Mouse (Mus musculus): ENCODE measurements around the gene Top2b. TPM values are rescaled to one million over a fixed set of nuclear protein-coding genes. Genes with fewer than 3 reads are reported as not detected.

The Top2b gene
- total and polyA plus RNA-seq, 3 experiments = 29.5 to 190 (median 39.5) TPM

DNA sequence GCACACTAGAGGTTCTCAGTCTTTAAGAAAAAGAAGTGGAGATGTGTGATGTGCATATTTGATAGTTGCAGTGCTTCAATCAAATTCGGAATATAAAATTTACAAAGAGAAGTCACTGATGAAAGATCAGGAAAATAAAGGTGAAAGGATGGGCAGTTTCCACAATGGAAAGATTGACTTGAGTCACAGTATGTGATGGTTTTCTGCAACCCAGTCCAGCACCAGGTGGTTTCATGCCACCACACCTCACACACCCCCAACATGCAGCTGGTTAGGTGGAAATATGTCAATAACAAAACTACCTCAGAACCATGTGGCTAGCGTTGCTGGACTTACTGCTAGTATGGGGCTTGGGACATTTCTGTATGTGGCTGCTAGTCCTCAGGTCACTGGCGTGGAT is 67.6 kb downstream of the Top2b start:
- Histone ChIP-seq H3K9me3 (replicated peaks; ENCODE audit: insufficient read depth, low read length) (no peaks in the 10 kb centered on the region), H3K9ac (ENCODE audit: control insufficient read depth, low read depth, low read length, poor library complexity, severe bottlenecking) (no peak overlapping the region), H3K27ac (ENCODE audit: control insufficient read depth, low read depth, low read length) (no peak overlapping the region), H3K27me3 (ENCODE audit: control insufficient read depth in 1 of 2, insufficient read depth in 2 of 2, low read length in 2 of 2) (no peaks in the 10 kb centered on the region), H3K79me2 (ENCODE audit: control insufficient read depth, insufficient read depth, low read length, poor library complexity) (no peaks in the 10 kb centered on the region), H3K4me1 (ENCODE audit: control insufficient read depth in 1 of 2, insufficient read depth in 2 of 2, low read length in 2 of 2) (no peaks in the 10 kb centered on the region), H3K36me3 (ENCODE audit: control insufficient read depth in 1 of 2, insufficient read depth in 2 of 2, low read length in 2 of 2) (peaks cover 0 to 16% of the 10 kb centered on the region in 2 experiments; a peak in 2 of 4 replicates), H3K4me3 (ENCODE audit: control insufficient read depth in 1 of 2, insufficient read depth in 1 of 2, low read depth in 2 of 2, low read length in 2 of 2) (no peak overlapping the region)
- no peak for DNase-seq (ENCODE audit: low read depth, low spot score)
- TF ChIP-seq SIN3A (IDR thresholded peaks at IDR 0.05; ENCODE audit: low read length) = no peak
- TF ChIP-seq SMC3 (IDR thresholded peaks at IDR 0.05; ENCODE audit: low read depth, low read length) = no peak
- no peak for TF ChIP-seq USF2 (IDR thresholded peaks at IDR 0.05; ENCODE audit: borderline replicate concordance in 1 of 2, insufficient read depth in 1 of 2, low read depth in 1 of 2, low read length in 2 of 2)
- no peak for TF ChIP-seq BHLHE40 (IDR thresholded peaks at IDR 0.05; ENCODE audit: borderline replicate concordance, low read depth, low read length)
- TF ChIP-seq USF1 (IDR thresholded peaks at IDR 0.05; ENCODE audit: low read depth, low read length) = no peak
- no peak for TF ChIP-seq RAD21 (IDR thresholded peaks at IDR 0.05; ENCODE audit: low read depth, low read length)
- TF ChIP-seq TCF12 (IDR thresholded peaks at IDR 0.05; ENCODE audit: low read depth, low read length) = no peak
- TF ChIP-seq ZC3H11A (IDR thresholded peaks at IDR 0.05; ENCODE audit: low read depth, low read length) = no peak
- TF ChIP-seq JUND (IDR thresholded peaks at IDR 0.05; ENCODE audit: low read depth, low read length) = no peak
- no peak for TF ChIP-seq HCFC1 (IDR thresholded peaks at IDR 0.05; ENCODE audit: low read depth, low read length)
- TF ChIP-seq POLR2AphosphoS2 (IDR thresholded peaks at IDR 0.05; ENCODE audit: low read length) = no peak
- no peak for TF ChIP-seq MYB (IDR thresholded peaks at IDR 0.05; ENCODE audit: low read depth, low read length)
- no peak for TF ChIP-seq MAFK (IDR thresholded peaks at IDR 0.05; ENCODE audit: borderline replicate concordance, low read depth, low read length)
- TF ChIP-seq CTCF (IDR thresholded peaks at IDR 0.05 in 2 of 3, conservative IDR thresholded peaks at IDR 0.05 in 1 of 3; ENCODE audit: control insufficient read depth in 1 of 3, insufficient read depth in 1 of 3, low read depth in 2 of 3, low read length in 3 of 3, poor library complexity in 1 of 3, severe bottlenecking in 1 of 3) = no peak
- TF ChIP-seq GATA1 (IDR thresholded peaks at IDR 0.05; ENCODE audit: low read depth, low read length) = no peak
- no peak for TF ChIP-seq CHD2 (IDR thresholded peaks at IDR 0.05; ENCODE audit: low read length)
- TF ChIP-seq E2F4 (IDR thresholded peaks at IDR 0.05; ENCODE audit: borderline replicate concordance, low read depth, low read length) = no peak
- TF ChIP-seq ETS1 (IDR thresholded peaks at IDR 0.05; ENCODE audit: low read depth, low read length) = no peak
- TF ChIP-seq MXI1 (IDR thresholded peaks at IDR 0.05; ENCODE audit: low read depth, low read length) = no peak

- Histone ChIP-seq H3K79me2 (ENCODE audit: control insufficient read depth, insufficient read depth, low read length, poor library complexity) (no peaks in the 10 kb centered on the region), H3K9me3 (replicated peaks; ENCODE audit: insufficient read depth, low read length) (no peaks in the 10 kb centered on the region), H3K4me1 (ENCODE audit: control insufficient read depth in 1 of 2, insufficient read depth in 2 of 2, low read length in 2 of 2) (no peaks in the 10 kb centered on the region), H3K27me3 (ENCODE audit: control insufficient read depth in 1 of 2, insufficient read depth in 2 of 2, low read length in 2 of 2) (no peaks in the 10 kb centered on the region), H3K27ac (ENCODE audit: control insufficient read depth, low read depth, low read length) (no peak overlapping the region), H3K36me3 (ENCODE audit: control insufficient read depth in 1 of 2, insufficient read depth in 2 of 2, low read length in 2 of 2) (peaks cover 0 to 11% of the 10 kb centered on the region in 2 experiments; a peak in 2 of 4 replicates), H3K9ac (ENCODE audit: control insufficient read depth, low read depth, low read length, poor library complexity, severe bottlenecking) (no peak overlapping the region), H3K4me3 (ENCODE audit: control insufficient read depth in 1 of 2, insufficient read depth in 1 of 2, low read depth in 2 of 2, low read length in 2 of 2) (no peak overlapping the region)
- TF ChIP-seq NRF1 (IDR thresholded peaks at IDR 0.05; ENCODE audit: insufficient read depth, low read depth, low read length, poor library complexity, severe bottlenecking) (no peak), UBTF (IDR thresholded peaks at IDR 0.05; ENCODE audit: borderline replicate concordance, insufficient read depth, low read depth, low read length) (no peak), ZC3H11A (IDR thresholded peaks at IDR 0.05; ENCODE audit: low read depth, low read length) (no peak), RAD21 (IDR thresholded peaks at IDR 0.05; ENCODE audit: low read depth, low read length) (no peak), SMC3 (IDR thresholded peaks at IDR 0.05; ENCODE audit: low read depth, low read length) (no peak), GABPA (IDR thresholded peaks at IDR 0.05; ENCODE audit: low read depth, low read length) (no peak), MAZ (IDR thresholded peaks at IDR 0.05; ENCODE audit: low read depth, low read length) (no peak), ETS1 (IDR thresholded peaks at IDR 0.05; ENCODE audit: low read depth, low read length) (no peak), HCFC1 (IDR thresholded peaks at IDR 0.05; ENCODE audit: low read depth, low read length) (no peak), CHD2 (IDR thresholded peaks at IDR 0.05; ENCODE audit: low read length) (no peak), MAX (IDR thresholded peaks at IDR 0.05; ENCODE audit: low read length) (no peak), MAFK (IDR thresholded peaks at IDR 0.05; ENCODE audit: borderline replicate concordance, low read depth, low read length) (no peak), ZMIZ1 (IDR thresholded peaks at IDR 0.05; ENCODE audit: low read depth, low read length) (no peak)
- peak; percentile 9 for DNase-seq (ENCODE audit: low read depth, low spot score)
These were observed 68.2 kb downstream of the Top2b start for GRCm38 (mm10) chr14:16433206-16433605.
